8 mouse cellular contexts compared by ENCODE assay signal in genomic region chr2:30613574-30613973, GRCm38 (mm10). TPM values are rescaled to one million over a fixed set of nuclear protein-coding genes. Genes with fewer than 3 reads are reported as not detected.
DNase-seq lines count a peak whose midpoint lies in the region; ATAC-seq and TF ChIP-seq lines count a peak whose summit lies in the region.

No protein-coding gene starts in this region.

- H3K4me1 ChIP-seq in intestine, embryonic 16.5 days (ENCODE audit: control insufficient read depth, insufficient read depth, low read length): peaks cover 19% of the 10 kb centered on the region
- peaks cover 49% of the 10 kb centered on the region for H3K4me1 ChIP-seq in midbrain, embryonic 10.5 days
- no peaks in the 10 kb centered on the region; the same call in 1 of the 2 replicates for H3K4me1 ChIP-seq in small intestine, adult 2 months (ENCODE audit: control insufficient read depth, insufficient read depth, insufficient read length, low read length)

- ATAC-seq in intestine, embryonic 16.5 days: peak; percentile 75

- H3K27ac ChIP-seq in intestine, embryonic 16.5 days (ENCODE audit: low read length): peak overlapping the region; percentile 84
- peak overlapping the region; percentile 92 for H3K27ac ChIP-seq in midbrain, embryonic 10.5 days (replicated peaks)
- no peak overlapping the region for H3K27ac ChIP-seq in small intestine, adult 2 months (ENCODE audit: insufficient read depth, low read depth, low read length)

- intact Hi-C loops in gastrocnemius, postnatal 36 days (cut with DNase I): no loop called here
- intact Hi-C loops in left cerebral cortex, postnatal 4 days (cut with DNase I): loop anchor here (10.0 kb wide), 1 partner anchor 181 kb away; no protein-coding TSS in a partner anchor

- WGBS in intestine, embryonic 16.5 days: 4% methylated on average over 18 of the region's 18 CpGs
- WGBS in midbrain, embryonic 10.5 days: under 1% methylated on average over 18 of the region's 18 CpGs
- 14% methylated on average over 18 of the region's 18 CpGs for WGBS in small intestine, adult 2 months

- no peaks in the 10 kb centered on the region for H3K27me3 ChIP-seq in intestine, embryonic 16.5 days (replicated peaks; ENCODE audit: control insufficient read depth, insufficient read depth, low read length)
- H3K27me3 ChIP-seq in midbrain, embryonic 10.5 days (ENCODE audit: low read depth, poor library complexity, severe bottlenecking): no peaks in the 10 kb centered on the region
- no peaks in the 10 kb centered on the region for H3K27me3 ChIP-seq in small intestine, adult 2 months (ENCODE audit: control insufficient read depth, insufficient read depth, low read length)

- H3K4me3 ChIP-seq in intestine, embryonic 16.5 days (ENCODE audit: low read length): peak overlapping the region; percentile 18
- peak overlapping the region; percentile 40 for H3K4me3 ChIP-seq in midbrain, embryonic 10.5 days
- H3K4me3 ChIP-seq in small intestine, adult 2 months (ENCODE audit: low read depth, low read length): peak overlapping the region; percentile 1

- H3K9me3 ChIP-seq in intestine, embryonic 16.5 days (ENCODE audit: control insufficient read depth, low read length): no peaks in the 10 kb centered on the region
- no peaks in the 10 kb centered on the region for H3K9me3 ChIP-seq in midbrain, embryonic 10.5 days (replicated peaks)

- no peak for TF ChIP-seq POLR2A in small intestine, adult 2 months (IDR thresholded peaks at IDR 0.05; ENCODE audit: low read depth, low read length)

- peak overlapping the region; percentile 48 for H3K4me2 ChIP-seq in intestine, embryonic 16.5 days (ENCODE audit: low read depth, low read length)

- DNase-seq in adrenal gland, postnatal 14 days: peak; percentile 85
- DNase-seq in embryo, embryonic 9.5 days (ENCODE audit: extremely low spot score): peak; percentile 72
- peak; percentile 46 to 51 for DNase-seq in gastrocnemius, postnatal 36 days
- peak; percentile 83 for DNase-seq in left cerebral cortex, postnatal 4 days
- peak; percentile 78 for DNase-seq in midbrain, embryonic 10.5 days (ENCODE audit: low spot score)
- DNase-seq in thymus, postnatal 14 days: no peak

- no peak for TF ChIP-seq CTCF in small intestine, adult 2 months (IDR thresholded peaks at IDR 0.05; ENCODE audit: extremely low read depth, insufficient read length, insufficient replicate concordance, low read depth, low read length)

- no peaks in the 10 kb centered on the region for H3K36me3 ChIP-seq in intestine, embryonic 16.5 days (ENCODE audit: control insufficient read depth, insufficient read depth, low read length)
- no peaks in the 10 kb centered on the region for H3K36me3 ChIP-seq in midbrain, embryonic 10.5 days
- H3K36me3 ChIP-seq in small intestine, adult 2 months (ENCODE audit: control insufficient read depth, insufficient read depth, low read length): no peaks in the 10 kb centered on the region

- H3K9ac ChIP-seq in intestine, embryonic 16.5 days (ENCODE audit: low read depth, low read length): peak overlapping the region; percentile 63

RNA-seq across cellular contexts. Expression of gene Cstad, which starts 18.7 kb away (rescaled TPM):
- total RNA-seq in adrenal gland, postnatal 14 days (2021): 1.6 and 3.5 TPM in 2 replicates
- total RNA-seq in gastrocnemius, postnatal 36 days (2021): 1 to 10 TPM; 2.5 to 3.4 TPM
- polyA plus RNA-seq in intestine, embryonic 16.5 days (2015; fragmentation: Nextera tagmentation; extraction: Ambion mirVana): 0.58 and 0.99 TPM in 2 replicates
- 1 to 10 TPM; 3.0 to 3.7 TPM for total RNA-seq in left cerebral cortex, postnatal 4 days (2021)
- polyA plus RNA-seq in midbrain, embryonic 10.5 days (2016; fragmentation: Nextera tagmentation; extraction: Ambion mirVana): 0.20 and 0.34 TPM in 2 replicates
- not detected in 2 replicates for polyA plus RNA-seq in small intestine, adult 2 months (2012; rRNA removed)
